Mouse (Mus musculus) ES-E14 (cell line): ENCODE data around the gene Nagk. TPM values are rescaled to one million over a fixed set of nuclear protein-coding genes. Genes with fewer than 3 reads are reported as not detected.
"Not testable (repeated sequence)": the region's sequence is repeated elsewhere in the genome, so short reads cannot be mapped to it uniquely, and the experiment has no call there.

ENCODE experiments used
- DNase-seq: peaks from one replicate; pipeline ENCODE4 v3.0.0-alpha.2; 2013; ENCODE audit warnings: low read depth, low spot score
- H3K27ac ChIP-seq: 2 replicates; pipeline ENCODE4 v1.5.1; 2012; ENCODE audit warnings: low read depth, mild to moderate bottlenecking, low read length, moderate library complexity, mixed read lengths; ENCODE audit not compliant: poor library complexity, insufficient read depth, severe bottlenecking
- H3K36me3 ChIP-seq: 2 replicates; pipeline ENCODE4 v1.6.1; 2012; ENCODE audit warnings: mild to moderate bottlenecking, low read length, moderate library complexity, mixed read lengths; ENCODE audit not compliant: control insufficient read depth, poor library complexity, insufficient read depth, severe bottlenecking
- H3K4me1 ChIP-seq, 2 experiments: fragments of 150-350 bp in 1 of 2; sonication (generic) in 1 of 2; 2 replicates each; pipeline ENCODE4 v1.6.1; 2012; ENCODE audit warnings: low read length in 2 of 2, mild to moderate bottlenecking in 1 of 2, mixed read lengths in 1 of 2; ENCODE audit not compliant: control insufficient read depth in 2 of 2, insufficient read depth in 2 of 2, poor library complexity in 1 of 2
- H3K4me3 ChIP-seq, 2 experiments: fragments of 150-350 bp in 1 of 2; sonication (generic) in 1 of 2; 2 replicates each; pipeline ENCODE4 v1.5.1; 2012; ENCODE audit warnings: low read length in 2 of 2, low read depth in 1 of 2, mild to moderate bottlenecking in 1 of 2, mixed read lengths in 1 of 2; ENCODE audit not compliant: insufficient read depth in 1 of 2, poor library complexity in 1 of 2, severe bottlenecking in 1 of 2
- H3K9ac ChIP-seq: 2 replicates; pipeline ENCODE4 v1.6.1; 2012; ENCODE audit warnings: low read depth, mild to moderate bottlenecking, low read length, mixed read lengths; ENCODE audit not compliant: poor library complexity, insufficient read depth, severe bottlenecking
- H3K9me3 ChIP-seq: fragments of 150-350 bp; sonication (generic); 2 replicates; pipeline ENCODE4 v1.6.1; 2012; ENCODE audit warnings: low read depth, mild to moderate bottlenecking, low read length; ENCODE audit not compliant: control insufficient read depth, insufficient read depth
- CHD2 ChIP-seq: IDR thresholded peaks from 2 replicates; pipeline ENCODE4 v1.6.1; 2014; ENCODE audit warnings: mild to moderate bottlenecking, low read depth, low read length, inconsistent platforms
- HCFC1 ChIP-seq: IDR thresholded peaks from 2 replicates; pipeline ENCODE4 v1.6.1; 2012; ENCODE audit warnings: low read length, inconsistent platforms, borderline replicate concordance; ENCODE audit not compliant: insufficient read depth
- MAFK ChIP-seq: IDR thresholded peaks from 2 replicates; pipeline ENCODE4 v1.6.1; 2014; ENCODE audit warnings: mild to moderate bottlenecking, low read depth, low read length, inconsistent platforms; ENCODE audit not compliant: insufficient read depth
- ZC3H11A ChIP-seq: IDR thresholded peaks from 2 replicates; pipeline ENCODE4 v1.6.1; 2012; ENCODE audit warnings: low read depth, mild to moderate bottlenecking, inconsistent platforms, low read length, borderline replicate concordance
- ZNF384 ChIP-seq: IDR thresholded peaks from 2 replicates; pipeline ENCODE4 v1.6.1; 2012; ENCODE audit warnings: low read depth, low read length, inconsistent platforms
- in situ Hi-C, 2 experiments: fragments of 600-800 bp; cut with MboI; formaldehyde crosslinking; loops; one replicate each; pipeline ENCODE4 v1.15.1; 2025; ENCODE audit warnings: low sequenced_read_pairs in 2 of 2, inconsistent platforms in 1 of 2; ENCODE audit not compliant: unreplicated experiment in 2 of 2
- total RNA-seq: library from RNA; depleted of rRNA; stranded (reverse); fragments of 300-350 nt; gene quantifications from 2 replicates; pipeline ENCODE4 v1.2.3, GENCODE M21; 2012

The Nagk gene
- total RNA-seq, 1 experiment = 22.2 TPM

GRCm38 (mm10) chr6:83831606-83832123 lies 36.9 kb downstream of the Nagk start, which contains the start of gene Paip2b:
Gene Paip2b, minus strand, starts transcription at chr6:83831741.
- Histone ChIP-seq H3K4me1 (peaks cover 3 to 8% of the 10 kb centered on the region in 2 experiments; a peak in 2 of 4 replicates), H3K4me3 (peak within 1 kb of the TSS; percentile 81 to 83), H3K9ac (peak within 1 kb of the TSS; percentile 92), H3K9me3 (no peaks in the 10 kb centered on the region), H3K27ac (no peak within 1 kb of the TSS; the same call in 1 of the 2 replicates), H3K36me3 (no peaks in the 10 kb centered on the region; the same call in 1 of the 2 replicates)
- DNase-seq = peak; percentile 100
- TF ChIP-seq MAFK = no peak
- peak; percentile 96 for TF ChIP-seq CHD2
- peak; percentile 65; the same call in 1 of the 2 replicates for TF ChIP-seq HCFC1
- no peak for TF ChIP-seq ZC3H11A
- in situ Hi-C loops = no loop called here

- peak overlapping the region in 1 of 2 experiments; percentile 43; a peak in 1 of 4 replicates for H3K4me3 ChIP-seq
- DNase-seq, H3K9me3 ChIP-seq, in situ Hi-C loops, H3K9ac ChIP-seq, H3K27ac ChIP-seq, H3K4me1 ChIP-seq, H3K36me3 ChIP-seq: not testable (repeated sequence)
Measured at GRCm38 (mm10) chr6:83832393-83832792, 37.6 kb downstream of the Nagk start.

GRCm38 (mm10) chr6:83836826-83837225 lies 42.0 kb downstream of the Nagk start:
- TF ChIP-seq HCFC1 (no peak), ZNF384 (no peak)
- Histone ChIP-seq H3K9me3 (no peaks in the 10 kb centered on the region), H3K4me3 (no peak overlapping the region), H3K4me1 (0 out of 4 replicates have a peak, but pooled peaks cover 2 to 3% of the 10 kb centered on the region in 2 experiments), H3K27ac (no peak overlapping the region), H3K36me3 (no peaks in the 10 kb centered on the region), H3K9ac (no peak overlapping the region)
- in situ Hi-C loops = no loop called here
- DNase-seq = no peak

- in situ Hi-C loops = no loop called here
- Histone ChIP-seq H3K4me3 (no peak overlapping the region), H3K27ac (no peak overlapping the region; the same call in 1 of the 2 replicates), H3K4me1 (0 out of 4 replicates have a peak, but pooled peaks cover 2 to 3% of the 10 kb centered on the region in 2 experiments), H3K9me3 (no peaks in the 10 kb centered on the region), H3K9ac (no peak overlapping the region), H3K36me3 (no peaks in the 10 kb centered on the region)
- no peak for DNase-seq
- TF ChIP-seq ZC3H11A (no peak), MAFK (no peak), ZNF384 (no peak), CHD2 (no peak), HCFC1 (no peak)
Measured at GRCm38 (mm10) chr6:83838046-83838445, 43.3 kb downstream of the Nagk start.

- in situ Hi-C loops = no loop called here
- DNase-seq = no peak
- H3K4me1 ChIP-seq = 0 out of 4 replicates have a peak, but pooled peaks cover 2 to 3% of the 10 kb centered on the region in 2 experiments
- no peak overlapping the region for H3K4me3 ChIP-seq
- H3K27ac ChIP-seq = no peak overlapping the region
- H3K9ac ChIP-seq = no peak overlapping the region
- no peaks in the 10 kb centered on the region for H3K9me3 ChIP-seq
- no peaks in the 10 kb centered on the region for H3K36me3 ChIP-seq
- TF ChIP-seq HCFC1 (no peak), CHD2 (no peak), ZNF384 (no peak), MAFK (no peak), ZC3H11A (no peak)
Measured at GRCm38 (mm10) chr6:83840086-83840485, 45.3 kb downstream of the Nagk start.
